Mouse (Mus musculus) intestine, postnatal 0 days (tissue): Measurements from ENCODE around the gene 1500011B03Rik. TPM values are rescaled to one million over a fixed set of nuclear protein-coding genes. Genes with fewer than 3 reads are reported as not detected.

ENCODE experiments used
- ATAC-seq: fragments of 200-750 bp; cut with Nextera tagmentation; 2 replicates; pipeline ENCODE4 v1.8.0; 2017; ENCODE audit warnings: mild to moderate bottlenecking, moderate TSS enrichment, moderate library complexity
- H3K27ac ChIP-seq: fragments of 300-500 bp; sonication (generic); 2 replicates; pipeline ENCODE4 v1.5.1; 2014; ENCODE audit warnings: mild to moderate bottlenecking, low read depth, low read length, moderate library complexity
- H3K27me3 ChIP-seq: fragments of 300-500 bp; sonication (generic); replicated peaks from 2 replicates; pipeline ENCODE4 v1.6.1; 2014; ENCODE audit warnings: low read length, mixed read lengths; ENCODE audit not compliant: control insufficient read depth, insufficient read depth
- H3K36me3 ChIP-seq: fragments of 300-500 bp; sonication (generic); 2 replicates; pipeline ENCODE4 v1.6.1; 2014; ENCODE audit warnings: mild to moderate bottlenecking, moderate library complexity; ENCODE audit not compliant: control insufficient read depth, insufficient read depth
- H3K4me1 ChIP-seq: fragments of 300-500 bp; sonication (generic); replicated peaks from 2 replicates; pipeline ENCODE4 v1.6.1; 2014; ENCODE audit warnings: antibody characterized with exemption, low read length, mixed read lengths; ENCODE audit not compliant: control insufficient read depth, insufficient read depth
- H3K4me2 ChIP-seq: fragments of 300-500 bp; sonication (generic); replicated peaks from 2 replicates; pipeline ENCODE4 v1.6.1; 2014; ENCODE audit warnings: low read depth, mild to moderate bottlenecking, moderate library complexity
- H3K4me3 ChIP-seq: fragments of 300-500 bp; sonication (generic); 2 replicates; pipeline ENCODE4 v1.5.1; 2014; ENCODE audit warnings: low read depth, low read length
- H3K9ac ChIP-seq: fragments of 300-500 bp; sonication (generic); 2 replicates; pipeline ENCODE4 v1.6.1; 2014; ENCODE audit warnings: mild to moderate bottlenecking, low read depth, low read length
- H3K9me3 ChIP-seq: fragments of 300-500 bp; sonication (generic); 2 replicates; pipeline ENCODE4 v1.6.1; 2016; ENCODE audit warnings: mixed run types; ENCODE audit not compliant: control insufficient read depth
- CTCF ChIP-seq: sonication (generic); IDR thresholded peaks from 2 replicates; pipeline ENCODE4 v1.5.1; 2016; ENCODE audit warnings: low read depth, mild to moderate bottlenecking, control low read depth, antibody characterized with exemption, moderate library complexity
- WGBS: fragments of 180-500 bp; shearing (Covaris S2); extraction: QIAGEN DNeasy Blood & Tissue Kit; methylation state at CpG from one replicate; pipeline ENCODE4 v1.1.7; 2014; 5-methylcytosine and 5-hydroxymethylcytosine counted together
- microRNA-seq: library from miRNA; unstranded; fragments of <30 nt; microRNA quantifications from one replicate; pipeline ENCODE4, GENCODE M21; 2016
- polyA plus RNA-seq: library from polyadenylated mRNA; unstranded; fragments of >200 nt; fragmentation: Nextera tagmentation; extraction: Ambion mirVana; gene quantifications from 2 replicates; pipeline ENCODE4 v1.2.1, GENCODE M21; 2015

1500011B03Rik gene
- polyA plus RNA-seq, 1 experiment from 2014 or later = 59.0 TPM

DNA sequence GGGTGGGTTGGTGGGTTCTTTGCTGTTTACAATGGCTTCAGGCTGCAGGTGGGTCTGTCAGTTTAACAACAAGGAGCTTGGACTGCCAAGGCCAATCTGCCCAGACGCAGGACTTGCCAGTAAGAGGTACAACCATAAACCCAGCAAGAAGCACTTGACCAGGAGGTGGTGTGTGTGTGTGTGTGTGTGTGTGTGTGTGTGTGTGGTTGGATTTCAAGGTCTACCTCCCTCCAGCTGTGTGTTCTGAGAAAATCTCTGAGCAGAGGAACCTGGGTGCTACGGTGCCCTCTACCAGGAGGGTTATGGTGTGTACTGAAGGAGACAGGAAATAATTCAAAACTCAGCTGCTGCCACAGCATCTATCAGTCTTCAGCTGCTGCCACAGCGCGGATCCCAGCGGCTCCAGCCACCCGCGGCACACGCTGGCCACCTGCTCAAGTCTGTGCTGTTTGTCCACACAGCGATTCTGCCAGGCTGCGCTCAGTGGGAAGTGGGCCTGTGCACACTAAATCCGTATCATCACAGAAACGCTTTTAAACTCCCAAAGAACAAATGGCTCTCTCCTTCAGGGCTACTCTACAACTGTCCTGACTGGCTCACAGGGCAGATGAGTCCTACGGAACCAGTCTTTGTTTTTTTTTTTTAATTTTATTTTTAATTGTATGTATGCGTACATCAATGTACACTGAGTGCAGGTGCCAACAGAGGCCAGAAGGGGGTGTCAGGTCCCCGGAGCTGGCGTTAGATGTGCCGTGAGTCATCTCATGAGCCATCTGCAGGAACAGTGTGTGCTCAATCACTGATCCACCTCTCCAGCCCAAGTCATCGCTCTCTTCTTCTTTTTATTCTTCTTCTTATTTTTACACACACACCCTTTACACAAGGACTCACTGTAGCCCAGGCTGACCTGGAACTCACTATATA lies 58.2 kb downstream of the 1500011B03Rik start:
- TF ChIP-seq CTCF = peak; percentile 48

DNA sequence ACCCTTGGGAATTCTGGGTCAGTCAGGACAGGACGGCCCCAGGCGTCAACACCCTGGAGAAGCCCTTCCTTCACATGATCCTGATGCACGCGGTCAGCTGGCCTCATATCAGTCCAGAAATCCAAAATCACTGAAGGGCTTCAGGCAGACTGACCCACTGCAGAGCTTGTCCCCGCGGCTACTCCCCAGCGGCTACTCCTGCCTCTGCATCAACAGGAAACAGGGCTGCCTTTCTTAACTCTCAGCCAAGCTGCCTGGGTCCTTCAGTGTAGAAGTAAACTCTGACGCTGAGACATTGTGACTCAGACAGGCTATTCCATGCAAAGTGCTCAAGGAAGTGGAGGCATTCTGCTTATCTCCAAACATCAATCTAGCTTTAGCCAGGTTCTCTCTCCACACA lies 61.3 kb downstream of the 1500011B03Rik start:
- peaks cover 70% of the 10 kb centered on the region for H3K36me3 ChIP-seq
- no peaks in the 10 kb centered on the region for H3K27me3 ChIP-seq
- no peak for TF ChIP-seq CTCF
- H3K27ac ChIP-seq = no peak overlapping the region
- 0 out of 2 replicates have a peak, but pooled peaks have one; percentile 16 for ATAC-seq
- no peak overlapping the region for H3K4me3 ChIP-seq
- no peak overlapping the region for H3K9ac ChIP-seq
- no peaks in the 10 kb centered on the region for H3K4me1 ChIP-seq
- no peaks in the 10 kb centered on the region for H3K9me3 ChIP-seq
- WGBS = 82% methylated on average over 8 of the region's 8 CpGs
- H3K4me2 ChIP-seq = no peak overlapping the region

More for the DNA sequence above, 58.2 kb downstream of the 1500011B03Rik start:
- Histone ChIP-seq H3K27me3 (no peaks in the 10 kb centered on the region), H3K9ac (no peak overlapping the region), H3K36me3 (peaks cover 49% of the 10 kb centered on the region), H3K4me3 (no peak overlapping the region), H3K27ac (no peak overlapping the region), H3K4me1 (no peaks in the 10 kb centered on the region), H3K9me3 (no peaks in the 10 kb centered on the region), H3K4me2 (no peak overlapping the region)
- ATAC-seq = 0 out of 2 replicates have a peak, but pooled peaks have one; percentile 15
- WGBS = 89% methylated on average over 18 of the region's 18 CpGs

DNA sequence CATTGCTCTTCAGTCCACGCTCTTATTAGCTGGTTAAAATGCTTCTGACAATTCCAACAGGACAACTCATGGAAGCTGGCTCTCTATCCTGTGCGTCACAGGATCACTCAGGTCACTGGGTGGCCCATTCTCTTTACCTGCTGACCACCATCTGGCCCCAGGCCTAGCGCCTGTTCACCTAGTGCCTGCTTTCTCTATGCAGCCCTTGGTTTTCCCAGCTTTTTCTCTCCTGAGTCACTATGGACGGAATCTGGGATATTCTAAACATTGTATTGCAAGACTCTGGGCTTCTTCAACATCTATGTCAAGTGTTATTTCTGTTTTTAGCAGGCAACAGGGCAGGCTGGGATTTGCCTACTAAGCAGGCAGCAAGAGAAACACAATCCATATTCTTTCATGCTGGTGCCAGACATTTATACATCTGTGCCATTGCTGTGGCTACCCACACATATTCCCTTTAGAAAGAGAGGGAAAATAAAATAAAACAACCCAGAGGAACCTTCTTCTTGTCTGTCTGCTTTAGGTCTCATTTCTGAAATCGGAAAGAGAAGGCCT lies 63.7 kb downstream of the 1500011B03Rik start:
- H3K27me3 ChIP-seq = no peaks in the 10 kb centered on the region
- H3K27ac ChIP-seq = no peak overlapping the region
- no peak overlapping the region for H3K9ac ChIP-seq
- no peaks in the 10 kb centered on the region for H3K4me1 ChIP-seq
- no peak overlapping the region for H3K4me3 ChIP-seq
- peaks cover 74% of the 10 kb centered on the region for H3K36me3 ChIP-seq
- ATAC-seq = no peak
- no peak overlapping the region for H3K4me2 ChIP-seq
- H3K9me3 ChIP-seq = no peaks in the 10 kb centered on the region
- 87% methylated on average over 5 of the region's 5 CpGs for WGBS
- no peak for TF ChIP-seq CTCF

Small RNA genes lying within 50 kb of the gene (microRNA-seq; reads per million reads assigned to microRNA genes)
- gene Mir6240 = 5.2 reads per million, percentile 13 among the genes with 10 or more reads in this experiment

Other genes starting within 250 kb of the 1500011B03Rik start
- 0.70 and 1.0 TPM in 2 replicates for gene Trpv4, start 165.0 kb downstream of the 1500011B03Rik start, polyA plus RNA-seq
- gene Gltp, start 132.5 kb downstream of the 1500011B03Rik start, polyA plus RNA-seq = 111 and 115 TPM in 2 replicates
- gene Tchp, start 115.7 kb downstream of the 1500011B03Rik start, polyA plus RNA-seq = 3.7 and 4.2 TPM in 2 replicates
- 59.7 and 61.9 TPM in 2 replicates for gene Ankrd13a, start 48.8 kb downstream of the 1500011B03Rik start, polyA plus RNA-seq
- gene Git2, start 48.0 kb downstream of the 1500011B03Rik start, polyA plus RNA-seq = 13.8 and 17.8 TPM in 2 replicates
- gene 4930519G04Rik, start 30.2 kb upstream of the 1500011B03Rik start, polyA plus RNA-seq = not detected in 2 replicates
- gene Gm9936, start 35.2 kb upstream of the 1500011B03Rik start, polyA plus RNA-seq = 0.08 TPM in 1 of 2 replicates, not detected in the other
- gene Oasl2, start 73.5 kb upstream of the 1500011B03Rik start, polyA plus RNA-seq = 78.7 and 88.6 TPM in 2 replicates
- 20.1 and 25.5 TPM in 2 replicates for gene Oasl1, start 99.8 kb upstream of the 1500011B03Rik start, polyA plus RNA-seq
- gene 2210016L21Rik, start 118.7 kb upstream of the 1500011B03Rik start, polyA plus RNA-seq = 55.6 and 56.5 TPM in 2 replicates
- 15.9 and 16.1 TPM in 2 replicates for gene Hnf1a, start 147.6 kb upstream of the 1500011B03Rik start, polyA plus RNA-seq
- gene Sppl3, start 187.7 kb upstream of the 1500011B03Rik start, polyA plus RNA-seq = 19.5 and 20.8 TPM in 2 replicates